Mouse (Mus musculus) cortical plate, adult 2 months (tissue): ENCODE measurements around the gene Pitpnb.

ENCODE experiments used
- CTCF ChIP-seq: fragments of 200-500 bp; IDR thresholded peaks from 2 replicates; pipeline ENCODE4 v1.5.1; 2011; ENCODE audit warnings: mild to moderate bottlenecking, control low read depth, low read length; ENCODE audit not compliant: insufficient read depth; ENCODE audit errors: extremely low read depth
- POLR2A ChIP-seq: fragments of 200-500 bp; IDR thresholded peaks from 2 replicates; pipeline ENCODE4 v1.6.1; 2011; ENCODE audit warnings: mild to moderate bottlenecking, low read length, control low read depth; ENCODE audit not compliant: insufficient read depth; ENCODE audit errors: extremely low read depth

- TF ChIP-seq POLR2A, result no peak
- no peak for TF ChIP-seq CTCF
Measured at GRCm38 (mm10) chr5:111420011-111420691, 89.6 kb downstream of the Pitpnb start.
